Mouse (Mus musculus) G1E (cell line): ENCODE data around the gene Kif13a.

Experiments
- CTCF ChIP-seq: IDR thresholded peaks from 2 replicates; pipeline ENCODE4 v1.5.1; 2012; ENCODE audit warnings: low read depth, low read length, inconsistent platforms, mixed read lengths
- TAL1 ChIP-seq: conservative IDR thresholded peaks from 2 replicates; pipeline ENCODE4 v1.6.1; 2012; ENCODE audit warnings: low read depth, low read length, inconsistent platforms, mixed read lengths

DNA sequence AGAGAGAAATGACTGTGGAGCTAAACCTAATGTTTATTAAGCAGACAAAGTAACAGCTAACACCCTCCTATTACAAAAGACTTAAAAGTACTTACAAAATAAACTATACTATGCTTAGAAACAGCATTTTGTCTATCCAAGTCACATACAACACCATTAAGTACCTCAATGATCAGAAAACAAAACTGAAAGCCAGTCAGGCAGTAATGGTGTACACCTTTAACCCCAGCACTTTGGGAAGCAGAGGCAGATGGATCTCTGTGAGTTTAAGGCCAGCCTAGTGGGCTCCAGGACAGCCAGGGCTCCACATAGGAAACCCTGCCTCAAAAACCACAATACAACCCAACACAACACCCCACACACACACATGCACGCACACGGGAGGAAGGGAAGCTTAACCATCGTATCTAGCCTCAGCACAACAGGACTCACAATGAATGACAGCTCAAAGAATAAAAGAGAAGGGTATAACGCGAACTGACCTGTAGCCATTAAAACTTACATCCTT is 210.7 kb downstream of the Kif13a start:
- TF ChIP-seq CTCF = no peak
- no peak for TF ChIP-seq TAL1
